Mouse (Mus musculus) right cerebral cortex, adult 2 months (tissue): Measurements from ENCODE around the gene Galnt9.

Experiments
- DNase-seq, 2 experiments: peaks; one replicate each; pipeline ENCODE4 v3.0.0; 2021 to 2022; ENCODE audit warnings: low spot score in 2 of 2

Gene Galnt9

GRCm38 (mm10) chr5:110582647-110583538 lies 38.7 kb downstream of the Galnt9 start:
- DNase-seq = no peak

GRCm38 (mm10) chr5:110587467-110587866 lies 43.3 kb downstream of the Galnt9 start:
- no peak for DNase-seq

GRCm38 (mm10) chr5:110589833-110590232 lies 45.7 kb downstream of the Galnt9 start:
- DNase-seq = no peak

GRCm38 (mm10) chr5:110594465-110594864 lies 50.3 kb downstream of the Galnt9 start:
- peak; percentile 50 to 62 for DNase-seq

- DNase-seq = peak; percentile 73 to 75
Observed at GRCm38 (mm10) chr5:110595341-110595740, 51.2 kb downstream of the Galnt9 start.

GRCm38 (mm10) chr5:110596086-110596780 lies 52.1 kb downstream of the Galnt9 start:
- DNase-seq = no peak

GRCm38 (mm10) chr5:110597502-110597901 lies 53.3 kb downstream of the Galnt9 start:
- no peak for DNase-seq

- peak; percentile 79 to 85 for DNase-seq
Observed at GRCm38 (mm10) chr5:110598298-110599095, 54.3 kb downstream of the Galnt9 start.

- no peak for DNase-seq
Observed at GRCm38 (mm10) chr5:110603016-110603685, 59.0 kb downstream of the Galnt9 start.

GRCm38 (mm10) chr5:110604311-110604710 lies 60.2 kb downstream of the Galnt9 start:
- DNase-seq = no peak

GRCm38 (mm10) chr5:110605531-110606221 lies 61.5 kb downstream of the Galnt9 start:
- DNase-seq = no peak

- DNase-seq = no peak
Observed at GRCm38 (mm10) chr5:110607767-110608166, 63.6 kb downstream of the Galnt9 start.

- no peak for DNase-seq
Observed at GRCm38 (mm10) chr5:110608336-110608735, 64.2 kb downstream of the Galnt9 start.

GRCm38 (mm10) chr5:110608941-110609340 lies 64.8 kb downstream of the Galnt9 start:
- no peak for DNase-seq

- no peak for DNase-seq
Observed at GRCm38 (mm10) chr5:110609425-110609824, 65.3 kb downstream of the Galnt9 start.

GRCm38 (mm10) chr5:110609868-110610267 lies 65.7 kb downstream of the Galnt9 start:
- no peak for DNase-seq

- no peak for DNase-seq
Observed at GRCm38 (mm10) chr5:110610484-110610883, 66.3 kb downstream of the Galnt9 start.

GRCm38 (mm10) chr5:110611435-110612158 lies 67.4 kb downstream of the Galnt9 start:
- DNase-seq = no peak

GRCm38 (mm10) chr5:110619226-110619625 lies 75.1 kb downstream of the Galnt9 start:
- no peak for DNase-seq

GRCm38 (mm10) chr5:110624319-110624718 lies 80.2 kb downstream of the Galnt9 start:
- DNase-seq = no peak
